Mouse (Mus musculus): ENCODE results near the gene Fgf11.

Gene Fgf11

DNA sequence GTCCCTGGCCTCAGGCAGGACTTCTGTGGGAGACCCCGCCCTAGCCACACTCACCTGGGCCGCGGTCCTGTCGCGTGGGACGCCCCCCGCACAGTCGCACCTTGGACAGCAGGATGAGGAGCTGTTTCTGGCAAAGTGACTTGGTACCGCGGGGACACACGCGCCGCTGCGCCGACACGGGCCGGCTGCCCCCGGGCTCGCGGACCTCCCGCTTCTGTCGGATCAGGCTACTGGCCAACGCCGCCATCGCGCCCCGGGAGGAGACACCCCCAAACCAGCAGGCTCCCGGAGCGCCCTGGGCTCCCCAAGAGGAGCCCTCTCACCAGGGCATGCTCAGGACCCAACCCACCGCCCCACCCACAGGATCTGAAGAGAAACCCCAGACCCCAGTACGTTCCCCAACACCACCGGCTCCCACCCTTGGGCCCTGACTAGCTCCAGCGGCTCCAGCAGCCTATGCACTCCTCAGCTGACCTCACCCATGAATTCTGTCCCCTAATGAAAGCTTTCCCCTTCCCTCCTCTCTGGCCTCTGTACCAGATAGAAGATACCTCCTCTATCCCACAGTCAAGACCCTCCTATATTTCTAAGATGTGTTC is at the start of gene Fgf11:
Gene Fgf11, minus strand, starts transcription at position 479 of the 599 bp plus-strand sequence.
- no peak for DNase-seq (ENCODE audit: low read depth)

DNA sequence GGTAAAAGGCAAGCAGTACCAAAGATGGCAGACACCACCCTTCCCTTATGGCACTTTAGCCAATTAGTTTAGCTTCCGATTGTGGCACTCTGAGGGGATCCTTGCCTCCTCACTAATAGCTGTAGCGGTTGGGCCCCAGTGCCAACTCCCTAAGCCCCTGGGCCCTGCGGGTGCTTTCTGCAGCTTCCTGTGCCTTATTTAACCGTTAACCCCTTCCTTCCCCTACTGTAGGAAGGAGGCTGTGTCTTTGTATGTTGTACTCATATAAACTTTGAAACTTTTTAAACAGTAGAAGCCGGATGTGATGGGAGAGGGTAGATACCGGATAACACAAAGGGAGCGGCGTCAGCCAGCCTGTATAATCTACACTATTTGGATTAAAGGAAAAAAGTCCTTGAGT is 49.1 kb upstream of the Fgf11 start:
- no peak for DNase-seq (ENCODE audit: low read depth)

DNA sequence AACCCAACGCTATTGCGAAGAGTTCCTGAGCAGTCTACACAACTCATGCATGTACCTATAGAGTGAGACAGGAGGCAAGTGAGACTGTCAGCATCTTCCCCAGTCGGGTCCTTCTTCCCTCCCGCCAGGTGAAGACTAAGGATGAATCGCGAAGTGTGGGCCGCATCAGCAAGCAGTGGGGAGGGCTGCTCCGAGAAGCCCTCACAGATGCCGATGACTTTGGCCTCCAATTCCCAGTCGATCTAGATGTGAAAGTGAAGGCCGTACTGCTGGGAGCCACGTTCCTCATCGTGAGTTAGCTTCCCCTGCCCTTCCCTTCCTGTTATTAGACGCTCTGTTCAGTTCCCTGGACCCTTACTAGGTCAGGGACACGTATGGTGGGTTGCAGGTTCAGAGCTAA is 48.2 kb upstream of the Fgf11 start:
- no peak for DNase-seq (ENCODE audit: low read depth)

DNA sequence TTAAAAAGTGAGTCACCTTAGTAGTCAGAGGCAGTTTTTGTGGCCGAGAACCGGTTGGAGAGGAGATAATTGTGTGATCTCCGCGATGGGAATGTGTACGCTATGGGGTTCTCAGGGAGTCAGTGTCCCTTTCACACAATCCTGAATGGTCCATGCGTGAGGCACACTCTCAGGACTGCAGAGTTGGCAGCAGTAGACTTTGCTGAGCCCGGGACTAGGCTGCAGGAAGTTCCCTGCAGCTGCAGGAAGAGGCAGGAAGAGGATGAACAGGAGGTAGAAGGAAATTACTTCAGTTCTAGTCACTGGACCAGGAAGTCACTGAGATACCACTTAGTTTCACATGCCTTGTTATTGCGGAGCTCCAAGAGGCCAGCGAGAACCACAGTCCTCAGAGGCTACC is 47.5 kb upstream of the Fgf11 start:
- no peak for DNase-seq (ENCODE audit: low read depth)

DNA sequence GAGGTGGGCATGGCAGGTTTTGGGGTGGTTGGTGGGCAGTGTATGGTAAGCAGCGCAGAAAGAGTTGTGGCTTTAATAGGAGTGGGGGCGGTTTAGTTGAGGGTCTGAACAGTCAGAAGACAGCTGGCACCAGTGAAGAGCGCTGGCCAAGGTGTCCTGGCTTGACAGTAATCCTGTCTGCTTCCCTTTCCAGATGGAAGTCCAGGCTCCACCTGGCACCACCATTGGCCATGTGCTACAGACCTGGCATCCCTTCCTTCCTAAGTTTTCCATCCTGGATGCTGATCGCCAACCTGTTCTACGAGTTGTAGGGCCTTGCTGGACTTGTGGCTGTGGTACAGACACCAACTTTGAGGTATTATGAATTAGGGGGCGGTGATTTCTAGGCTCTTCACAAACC is 46.4 kb upstream of the Fgf11 start:
- no peak for DNase-seq (ENCODE audit: low read depth)

DNA sequence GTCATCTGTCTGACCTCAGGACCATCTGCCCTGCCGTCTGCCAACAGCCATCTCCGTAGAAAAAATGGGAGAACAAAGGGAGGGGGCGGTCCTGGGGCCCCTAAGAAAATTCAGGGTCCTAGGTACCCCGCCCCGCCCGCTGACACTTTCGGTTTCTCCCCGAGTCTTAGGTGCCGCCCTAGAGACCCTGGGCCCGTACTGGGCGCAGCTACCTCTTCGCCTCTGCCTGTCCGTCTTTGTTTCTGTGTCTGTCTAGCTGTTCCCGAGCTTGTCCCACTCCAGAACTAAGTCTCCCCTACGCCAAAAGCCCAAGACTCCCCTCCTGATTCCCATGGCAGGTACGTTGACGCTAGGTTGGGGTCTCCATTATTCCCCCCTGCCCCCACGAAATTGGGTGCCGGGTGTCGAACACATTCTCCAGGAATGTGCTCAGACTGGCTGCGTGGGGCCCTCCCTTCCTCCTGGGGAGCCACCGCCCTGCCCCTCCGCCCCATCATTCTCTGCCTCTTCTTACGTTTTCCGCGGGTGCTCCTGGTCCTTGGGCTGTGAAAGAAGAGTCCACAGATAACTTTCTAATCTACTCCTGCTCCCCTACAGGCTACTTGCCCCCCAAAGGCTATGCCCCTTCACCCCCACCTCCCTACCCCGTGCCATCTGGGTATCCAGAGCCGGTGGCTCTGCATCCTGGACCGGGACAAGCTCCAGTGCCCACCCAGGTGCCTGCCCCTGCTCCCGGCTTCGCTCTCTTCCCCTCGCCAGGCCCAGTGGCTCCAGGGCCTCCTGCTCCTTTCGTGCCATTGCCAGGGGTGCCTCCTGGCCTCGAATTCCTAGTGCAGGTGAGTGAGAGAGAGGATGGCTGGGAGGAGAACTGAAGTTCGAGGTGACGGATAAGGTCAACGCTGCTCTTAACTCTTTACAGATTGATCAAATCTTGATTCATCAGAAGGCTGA is 45.4 kb upstream of the Fgf11 start:
- DNase-seq (ENCODE audit: low read depth): no peak

DNA sequence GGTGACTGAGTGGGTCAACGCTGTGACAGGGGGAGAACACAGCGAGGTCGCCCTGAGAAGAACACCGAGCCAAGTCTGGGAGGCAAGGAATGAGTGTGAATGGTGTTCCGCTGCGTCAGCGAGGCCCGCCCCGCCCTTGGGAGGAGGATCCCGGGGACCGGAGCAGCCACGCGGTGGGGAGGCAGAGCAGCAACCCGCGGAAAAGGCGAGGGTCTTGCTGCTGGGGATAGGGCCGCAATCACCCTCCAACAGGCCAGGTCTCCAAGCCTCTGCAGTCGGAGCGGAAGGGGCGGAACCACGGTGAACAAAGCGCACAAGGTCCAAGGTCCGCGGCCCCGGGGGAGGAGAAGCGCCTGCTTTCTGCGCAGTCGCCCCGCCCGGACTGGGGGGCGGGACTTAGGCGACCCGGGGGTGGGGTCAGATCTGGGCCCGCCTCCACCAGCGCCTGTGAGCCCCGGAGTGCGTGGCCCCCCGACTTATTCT is 44.6 kb upstream of the Fgf11 start, which contains the start of gene Plscr3:
Gene Plscr3, plus strand, starts transcription at position 179 of the 483 bp plus-strand sequence.
- peak; percentile 66 for DNase-seq (ENCODE audit: low read depth)

DNA sequence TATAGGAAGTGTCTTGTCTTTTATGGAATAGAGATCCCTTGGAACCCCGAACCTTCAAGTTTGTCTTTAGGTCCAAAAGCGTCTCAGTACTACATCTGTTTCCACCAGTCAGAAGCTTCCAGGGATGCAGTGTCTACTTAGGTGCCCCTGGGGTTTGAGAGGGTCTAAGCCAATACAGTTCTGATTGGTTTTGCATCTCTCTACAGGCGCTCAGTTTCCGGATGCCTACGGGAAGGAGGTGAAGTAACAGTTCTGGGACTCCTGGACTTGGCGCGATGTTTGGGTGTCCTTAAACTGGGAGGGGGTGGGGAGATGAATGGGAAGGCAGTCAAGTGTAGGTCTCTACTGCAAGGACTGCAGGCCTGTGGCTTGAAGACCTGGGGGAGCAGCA is 37.1 kb upstream of the Fgf11 start:
- no peak for DNase-seq (ENCODE audit: low read depth)

DNA sequence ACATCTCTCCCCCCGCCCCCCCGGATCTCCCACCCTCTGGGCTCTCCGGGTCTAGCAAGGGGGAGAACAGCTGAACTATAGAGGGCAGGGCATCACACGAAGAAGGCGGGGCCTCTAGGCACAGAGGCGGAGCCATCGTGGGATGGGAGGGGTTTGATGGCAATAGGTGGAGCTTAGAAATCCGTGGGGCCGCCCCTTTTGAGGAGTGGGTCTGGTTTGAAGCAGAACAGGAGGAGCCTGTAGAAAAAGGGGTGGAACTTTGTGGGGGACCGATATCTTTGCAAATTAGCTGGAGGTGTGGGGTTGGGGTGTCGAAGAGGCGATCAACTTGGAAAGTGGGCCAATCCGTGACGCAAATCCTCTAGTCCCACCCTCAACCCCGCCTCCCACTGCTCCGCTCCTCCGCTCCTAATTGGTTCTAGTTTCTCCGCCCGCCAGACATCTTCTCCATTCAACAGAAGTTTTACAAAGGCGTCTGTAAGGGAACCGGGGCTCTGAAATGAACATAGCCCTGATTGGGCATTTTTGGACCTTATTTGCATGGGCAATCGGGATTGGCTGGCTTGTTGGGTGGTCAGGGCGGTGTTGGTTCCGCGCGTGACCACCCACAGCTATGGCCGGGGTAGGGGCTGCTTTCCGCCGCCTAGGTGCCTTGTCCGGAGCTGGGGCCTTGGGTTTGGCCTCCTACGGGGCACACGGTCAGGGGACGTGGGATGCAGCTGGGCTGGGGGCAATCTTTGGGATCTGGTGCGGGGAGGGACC is 36.5 kb upstream of the Fgf11 start, which contains the start of gene Tmem256:
Gene Tmem256, plus strand, starts transcription at position 563 of the 762 bp plus-strand sequence.
- DNase-seq (ENCODE audit: low read depth): peak; percentile 98

DNA sequence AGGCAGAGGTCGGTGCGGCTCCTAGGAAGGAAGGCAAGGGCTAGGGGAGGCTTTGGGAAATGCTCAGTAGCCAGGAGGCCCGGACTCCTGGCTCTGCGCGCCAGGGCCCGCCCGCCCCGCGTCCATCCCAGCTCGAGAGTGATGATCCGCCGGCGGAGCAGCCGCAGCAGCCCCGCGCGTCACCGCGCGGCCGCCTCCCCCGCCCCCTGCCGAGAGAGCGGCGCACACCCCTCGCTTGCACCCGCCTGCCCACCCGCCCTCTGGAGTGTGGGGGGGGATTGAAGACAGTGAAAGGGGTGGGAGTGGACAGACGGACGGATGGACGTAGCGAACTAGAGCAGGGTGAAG is 35.9 kb upstream of the Fgf11 start, which contains the start of gene Nlgn2:
Gene Nlgn2, minus strand, starts transcription at position 181 of the 348 bp plus-strand sequence.
- DNase-seq (ENCODE audit: low read depth): no peak

DNA sequence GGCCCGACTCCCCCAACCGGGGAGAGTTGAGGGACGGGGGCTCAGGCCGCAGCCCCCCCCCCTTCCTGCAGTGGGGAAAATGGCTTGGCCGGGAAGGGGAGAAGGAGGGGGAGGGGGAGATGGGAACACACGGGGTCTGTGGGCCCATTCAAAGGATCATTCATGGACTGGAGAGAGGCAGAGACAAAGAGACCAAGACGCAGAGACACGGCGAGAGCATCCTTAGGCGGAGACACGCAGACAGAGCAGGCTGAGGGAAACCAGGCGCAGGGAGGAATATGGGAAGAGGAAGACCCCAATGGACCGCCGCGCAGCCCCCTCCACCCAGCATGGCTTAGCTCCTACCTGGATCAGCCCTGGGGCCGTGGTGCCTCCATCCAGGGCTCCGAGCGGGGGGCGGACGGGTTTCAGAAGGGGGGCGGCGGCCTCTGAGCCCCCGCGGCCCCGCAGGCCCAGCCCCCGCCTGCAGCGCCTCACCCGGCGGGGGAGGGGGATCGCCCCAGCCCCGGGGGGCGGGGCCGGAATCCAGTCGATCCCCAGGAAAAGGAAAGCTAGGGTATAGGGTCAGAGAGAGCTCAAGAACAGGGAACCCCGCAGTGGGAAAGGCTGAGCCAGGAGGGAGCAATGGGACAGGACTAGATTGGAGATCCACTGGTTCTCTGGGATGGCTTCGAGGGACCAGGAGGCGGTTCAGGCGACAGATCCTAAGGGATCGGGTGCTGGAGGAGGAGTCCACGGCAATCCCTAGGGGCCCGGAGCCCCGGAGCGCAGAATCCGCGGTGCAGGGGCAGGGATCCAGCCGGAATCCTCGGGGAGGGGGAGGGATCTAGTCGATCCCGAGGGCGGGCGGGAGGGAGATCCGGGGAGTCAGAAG is 35.3 kb upstream of the Fgf11 start:
- no peak for DNase-seq (ENCODE audit: low read depth)

DNA sequence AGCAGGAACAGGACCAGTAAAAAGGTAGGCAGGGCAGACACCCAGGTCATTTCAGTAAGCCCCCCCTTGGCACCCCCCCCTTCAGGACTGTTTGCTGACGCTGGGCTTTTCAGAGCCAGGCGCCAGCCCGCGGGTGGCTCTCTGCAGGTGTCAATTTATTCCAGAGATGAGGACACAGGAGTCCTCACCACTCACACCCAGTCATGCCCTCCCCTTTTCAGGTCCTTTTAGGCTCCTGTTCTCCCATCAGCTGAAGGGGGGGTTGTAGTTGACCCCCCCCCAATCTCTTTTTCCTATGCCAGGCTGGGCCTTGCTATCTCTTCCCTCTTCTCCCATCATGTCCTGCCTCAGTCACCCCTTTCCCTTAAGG is 34.3 kb upstream of the Fgf11 start:
- DNase-seq (ENCODE audit: low read depth): no peak

DNA sequence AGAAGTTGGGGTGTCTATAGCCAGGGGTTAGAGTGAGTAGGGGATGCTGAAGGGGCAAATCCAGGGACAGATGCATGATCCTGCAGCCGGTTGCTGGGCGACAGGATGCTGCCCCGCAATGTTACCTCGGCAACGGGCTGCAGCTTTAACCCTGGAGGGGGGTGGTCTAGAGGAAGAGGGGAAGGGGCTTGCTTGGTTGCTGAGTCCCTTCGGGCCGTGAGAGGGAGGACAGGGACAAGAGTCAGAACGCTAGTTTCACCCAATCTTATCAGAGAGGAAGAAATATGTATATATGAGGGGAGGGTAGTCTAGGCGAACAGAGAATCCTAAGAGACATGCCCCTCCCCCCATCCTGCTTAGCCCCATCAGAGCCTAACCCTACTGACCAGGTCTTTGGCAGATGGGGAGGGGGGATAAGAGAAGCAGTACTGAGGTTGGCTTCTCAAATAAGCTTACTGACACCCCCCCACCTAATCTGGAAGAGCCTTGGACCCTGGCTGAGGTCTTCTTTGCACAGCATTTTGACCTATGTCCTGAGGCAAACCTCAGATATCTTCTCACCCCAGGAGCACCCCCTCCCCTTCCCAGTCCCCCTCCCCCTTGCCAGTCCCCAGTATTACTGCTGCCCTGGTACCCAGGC is 33.8 kb upstream of the Fgf11 start:
- DNase-seq (ENCODE audit: low read depth): no peak

DNA sequence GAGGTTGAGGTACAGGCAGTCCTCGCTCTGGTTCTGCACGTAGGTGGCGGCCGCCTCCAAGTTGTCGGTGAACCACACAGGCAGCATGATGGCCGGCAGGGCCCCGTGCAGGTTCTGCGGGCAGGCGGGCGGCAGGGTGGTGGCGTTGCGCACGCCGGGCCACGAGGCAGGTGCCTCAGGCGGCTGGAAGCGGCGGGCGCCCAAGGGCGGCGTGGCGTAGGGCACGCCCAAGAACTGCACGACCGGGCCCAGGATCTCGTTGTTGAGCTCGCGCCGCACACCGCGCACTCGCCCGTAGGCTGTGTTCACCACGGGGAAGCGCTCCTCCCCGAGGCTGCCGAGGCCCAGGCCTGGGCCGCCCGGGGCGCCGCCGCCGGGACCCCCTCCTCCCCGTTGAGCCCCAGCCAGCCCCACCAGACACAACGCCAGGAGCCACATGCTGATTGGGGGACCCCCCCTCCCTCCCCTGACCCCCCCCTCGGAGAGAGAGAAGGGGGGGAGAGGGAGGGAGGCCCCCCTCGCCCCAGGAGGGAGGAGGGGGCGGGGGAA is 32.4 kb upstream of the Fgf11 start:
- DNase-seq (ENCODE audit: low read depth): no peak

DNA sequence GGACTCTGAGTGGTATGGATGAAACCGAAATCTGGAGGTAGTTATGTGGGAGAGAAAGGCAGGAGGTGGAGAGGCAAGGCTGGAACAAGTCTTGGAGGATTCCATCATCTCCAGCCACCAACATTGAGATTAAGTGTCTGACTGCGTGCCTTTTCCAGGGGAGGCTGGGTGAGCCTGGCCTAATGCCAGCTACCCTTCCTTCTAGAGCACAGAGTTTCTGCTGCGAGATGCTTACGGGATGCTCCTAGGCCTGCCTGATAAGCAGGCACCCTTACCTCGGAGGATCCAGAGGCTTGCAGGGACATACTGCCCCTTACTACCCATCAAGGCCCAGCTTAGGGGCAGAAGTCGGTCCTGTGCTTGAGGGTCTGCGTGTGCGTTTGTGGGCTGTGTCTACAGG is 31.9 kb upstream of the Fgf11 start:
- DNase-seq (ENCODE audit: low read depth): no peak

DNA sequence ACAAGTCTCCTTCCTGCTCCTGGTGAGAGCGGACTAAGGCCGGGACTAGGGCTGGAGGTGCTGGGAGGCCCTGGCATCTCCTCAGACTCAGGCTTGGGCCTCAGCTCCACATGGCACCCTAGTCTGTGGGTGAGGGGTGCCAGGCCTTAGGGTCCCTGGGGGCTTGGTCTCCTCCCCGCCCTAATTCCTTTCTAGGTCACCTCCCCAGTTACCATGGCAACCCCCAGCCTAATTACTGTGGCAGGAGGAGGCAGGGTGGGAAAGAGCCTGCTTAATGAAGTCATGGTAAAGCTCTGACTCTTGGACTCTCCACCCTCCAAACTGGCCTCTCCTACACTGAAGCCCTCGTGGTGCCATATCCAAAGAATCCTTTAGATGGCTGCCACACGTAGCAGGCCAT is 27.2 kb upstream of the Fgf11 start:
- DNase-seq (ENCODE audit: low read depth): no peak

DNA sequence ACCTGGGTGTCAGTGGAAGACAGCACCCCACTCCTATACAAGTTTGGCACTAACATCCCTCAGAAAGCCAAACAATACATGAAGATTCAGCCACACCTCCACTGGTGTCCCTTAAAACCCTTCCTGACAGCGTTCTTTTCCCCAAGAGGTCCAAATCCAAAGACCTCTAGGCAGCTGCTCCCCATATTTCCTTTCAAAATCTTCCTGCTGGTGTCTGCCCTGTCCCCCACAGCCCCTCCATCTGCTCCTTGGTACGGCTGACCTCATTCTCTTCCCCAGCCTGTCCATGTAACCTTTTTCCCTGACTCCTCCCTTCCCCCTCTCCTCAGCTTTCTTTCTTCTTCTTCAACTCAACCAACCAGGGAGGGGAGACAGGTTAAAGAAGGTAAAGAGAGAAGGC is 21.8 kb upstream of the Fgf11 start:
- no peak for DNase-seq (ENCODE audit: low read depth)

DNA sequence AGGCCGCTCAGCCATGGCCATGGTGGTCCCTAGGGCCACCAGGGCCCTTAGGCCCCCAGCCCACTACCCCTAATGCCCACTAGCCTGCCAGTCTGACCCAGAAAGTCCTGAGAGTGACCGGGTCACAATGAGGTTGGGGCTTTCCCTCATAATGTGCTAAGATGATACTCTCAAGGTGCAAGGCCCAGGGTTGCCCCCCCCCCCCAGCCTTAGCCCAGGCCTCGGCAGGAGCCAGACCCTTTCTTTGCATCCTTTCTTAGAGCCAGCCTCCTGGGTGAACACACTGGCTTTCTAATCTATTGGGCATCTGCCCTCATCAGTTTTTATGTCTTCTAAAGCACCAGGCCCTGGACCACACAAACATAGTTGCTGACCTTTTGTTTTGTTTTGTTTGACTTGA is 20.4 kb upstream of the Fgf11 start, which contains the start of gene Spem1:
Gene Spem1, minus strand, starts transcription at position 101 of the 400 bp plus-strand sequence.
- DNase-seq (ENCODE audit: low read depth): no peak

DNA sequence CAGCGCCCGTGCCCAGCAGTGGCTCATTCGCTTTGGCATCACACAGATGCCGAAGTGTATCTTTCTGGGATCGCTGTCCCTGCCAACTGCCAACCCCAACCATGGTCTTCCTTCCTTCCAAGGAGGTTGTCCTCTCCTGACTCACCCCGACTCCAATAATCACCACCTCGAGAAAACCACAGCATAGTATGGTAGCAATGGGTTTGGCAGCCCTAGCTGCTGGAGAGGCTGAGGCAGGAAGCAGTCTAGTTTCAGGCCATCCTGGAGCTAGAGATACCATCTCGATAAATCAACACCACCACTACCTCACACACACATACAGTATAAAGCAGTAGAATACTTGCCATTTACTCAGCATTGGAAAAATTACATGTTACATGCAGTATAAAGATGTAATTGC is 17.2 kb upstream of the Fgf11 start:
- DNase-seq (ENCODE audit: low read depth): no peak

DNA sequence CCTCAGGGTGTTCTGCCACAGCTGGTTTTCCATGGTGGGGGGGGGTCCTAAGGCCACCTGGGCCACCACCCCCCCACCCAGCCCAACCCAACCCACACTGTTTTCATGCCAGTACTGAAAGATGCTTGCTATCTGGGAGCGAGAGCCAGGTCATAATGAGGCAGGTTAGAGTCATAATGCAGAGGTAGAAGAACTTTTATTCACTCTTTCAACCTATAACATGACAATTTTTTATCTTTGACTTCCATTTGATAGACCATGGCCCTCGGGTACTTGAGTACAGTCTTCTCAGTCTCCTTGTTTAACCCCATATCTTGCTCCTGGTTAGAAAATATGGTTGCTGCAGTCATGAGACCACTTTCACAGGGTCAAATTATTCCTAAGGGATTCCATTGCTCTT is 16.7 kb upstream of the Fgf11 start, which contains the start of gene Spem2:
Gene Spem2, minus strand, starts transcription at position 101 of the 400 bp plus-strand sequence.
- no peak for DNase-seq (ENCODE audit: low read depth)

DNA sequence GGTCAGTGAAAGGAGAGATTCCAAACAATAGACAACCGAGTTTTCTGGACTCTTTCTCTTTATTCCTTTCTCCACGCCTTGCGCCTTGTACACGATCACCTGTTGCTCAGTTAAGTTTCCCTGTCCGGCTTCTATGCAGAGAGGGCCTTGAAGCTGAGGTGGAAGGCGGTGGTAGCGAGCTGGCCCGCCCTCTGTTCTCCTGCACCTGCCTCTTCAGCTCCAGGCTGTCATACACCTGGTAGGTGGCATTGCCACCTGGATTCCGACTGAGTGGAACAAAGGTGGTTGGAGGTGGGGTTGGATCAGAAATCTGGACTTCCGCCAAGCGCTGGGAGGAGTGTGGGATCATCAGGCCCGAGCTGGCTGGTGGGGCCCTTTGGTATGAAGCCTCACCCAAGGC is 14.9 kb upstream of the Fgf11 start:
- no peak for DNase-seq (ENCODE audit: low read depth)
